Mouse (Mus musculus) kidney, adult 2 months (tissue): ENCODE measurements around the gene Tor1b. TPM values are rescaled to one million over a fixed set of nuclear protein-coding genes. Genes with fewer than 3 reads are reported as not detected.
A peak's percentile ranks its signal among the peaks of the same experiment; 100 is the strongest.

ENCODE experiments used
- DNase-seq: peaks from one replicate; pipeline ENCODE4 v3.0.0; 2021
- H3K27ac ChIP-seq: fragments of 200-500 bp; 2 replicates; pipeline ENCODE4 v1.5.1; 2012; ENCODE audit warnings: low read depth, low read length, control low read depth, inconsistent platforms; ENCODE audit not compliant: insufficient read depth
- H3K27me3 ChIP-seq: fragments of 200-500 bp; replicated peaks from 2 replicates; pipeline ENCODE4 v1.6.1; 2012; ENCODE audit warnings: mild to moderate bottlenecking, moderate library complexity, low read length, inconsistent platforms; ENCODE audit not compliant: control insufficient read depth, insufficient read depth
- H3K36me3 ChIP-seq: fragments of 200-500 bp; 2 replicates; pipeline ENCODE4 v1.6.1; 2012; ENCODE audit warnings: mild to moderate bottlenecking, moderate library complexity, low read length, inconsistent platforms; ENCODE audit not compliant: control insufficient read depth, insufficient read depth
- H3K4me1 ChIP-seq: fragments of 200-500 bp; 2 replicates; pipeline ENCODE4 v1.6.1; 2011; ENCODE audit warnings: low read length; ENCODE audit not compliant: control insufficient read depth, insufficient read depth
- H3K4me3 ChIP-seq: fragments of 200-500 bp; 2 replicates; pipeline ENCODE4 v1.5.1; 2011; ENCODE audit warnings: mild to moderate bottlenecking, low read depth, low read length, control low read depth; ENCODE audit not compliant: insufficient read depth
- CTCF ChIP-seq: fragments of 200-500 bp; conservative IDR thresholded peaks from 2 replicates; pipeline ENCODE4 v1.5.1; 2011; ENCODE audit warnings: low read depth, mild to moderate bottlenecking, control low read depth, low read length, moderate library complexity, mixed read lengths; ENCODE audit not compliant: insufficient read depth, insufficient read length
- POLR2A ChIP-seq: fragments of 200-500 bp; IDR thresholded peaks from one replicate; pipeline ENCODE4 v1.6.1; 2011; ENCODE audit warnings: low read depth, low read length, control low read depth
- WGBS: fragments of 180-500 bp; shearing (Covaris S2); methylation state at CpG from one replicate; pipeline ENCODE4 v1.1.7; 2018; 5-methylcytosine and 5-hydroxymethylcytosine counted together
- polyA plus RNA-seq: library from polyadenylated mRNA; depleted of rRNA; stranded (reverse); fragments of >200 nt; gene quantifications from 2 replicates; pipeline ENCODE4 v1.2.3, GENCODE M21; 2012

Tor1b gene
- polyA plus RNA-seq, 1 experiment = 22.4 TPM

- H3K36me3 ChIP-seq = no peaks in the 10 kb centered on the region
- no peak for DNase-seq
- 77% methylated on average over 9 of the region's 9 CpGs for WGBS
- peaks cover 5% of the 10 kb centered on the region; the same call in 1 of the 2 replicates for H3K4me1 ChIP-seq
- H3K4me3 ChIP-seq = no peak overlapping the region
- H3K27ac ChIP-seq = no peak overlapping the region
- no peaks in the 10 kb centered on the region for H3K27me3 ChIP-seq
- TF ChIP-seq CTCF = no peak
- TF ChIP-seq POLR2A = no peak
Measured at GRCm38 (mm10) chr2:30990221-30990620, 37.5 kb downstream of the Tor1b start.

- no peak for TF ChIP-seq CTCF
- no peak for TF ChIP-seq POLR2A
- Histone ChIP-seq H3K27ac (no peak overlapping the region), H3K27me3 (no peaks in the 10 kb centered on the region), H3K36me3 (no peaks in the 10 kb centered on the region), H3K4me3 (no peak overlapping the region), H3K4me1 (peaks cover 22% of the 10 kb centered on the region; the same call in 1 of the 2 replicates)
- no peak for DNase-seq
- WGBS = 88% methylated on average over 4 of the region's 4 CpGs
Measured at GRCm38 (mm10) chr2:30994853-30995252, 42.1 kb downstream of the Tor1b start.

GRCm38 (mm10) chr2:30995432-30995996 is 42.8 kb downstream of the Tor1b start:
- Histone ChIP-seq H3K27me3 (no peaks in the 10 kb centered on the region), H3K4me1 (peaks cover 22% of the 10 kb centered on the region; the same call in 1 of the 2 replicates), H3K27ac (peak overlapping the region; percentile 42), H3K36me3 (no peaks in the 10 kb centered on the region; the same call in 1 of the 2 replicates), H3K4me3 (peak overlapping the region; percentile 50)
- 37% methylated on average over 11 of the region's 11 CpGs for WGBS
- TF ChIP-seq POLR2A = no peak
- no peak for TF ChIP-seq CTCF
- peak; percentile 82 for DNase-seq

- DNase-seq = no peak
- Histone ChIP-seq H3K4me1 (peaks cover 22% of the 10 kb centered on the region; the same call in 1 of the 2 replicates), H3K4me3 (no peak overlapping the region), H3K27me3 (no peaks in the 10 kb centered on the region), H3K36me3 (no peaks in the 10 kb centered on the region; the same call in 1 of the 2 replicates), H3K27ac (no peak overlapping the region)
- TF ChIP-seq CTCF (no peak), POLR2A (no peak)
- WGBS = 73% methylated on average over 8 of the region's 8 CpGs
Measured at GRCm38 (mm10) chr2:30998443-30999260, 45.9 kb downstream of the Tor1b start.

- WGBS = 95% methylated on average over 10 of the region's 10 CpGs
- no peak for TF ChIP-seq POLR2A
- TF ChIP-seq CTCF = no peak
Measured at GRCm38 (mm10) chr2:31002857-31003256, 50.1 kb downstream of the Tor1b start.

GRCm38 (mm10) chr2:31005453-31005852 is 52.7 kb downstream of the Tor1b start:
- Histone ChIP-seq H3K27ac (no peak overlapping the region), H3K36me3 (no peaks in the 10 kb centered on the region), H3K4me1 (no peaks in the 10 kb centered on the region), H3K27me3 (no peaks in the 10 kb centered on the region), H3K4me3 (no peak overlapping the region)
- no peak for DNase-seq
- TF ChIP-seq POLR2A = no peak
- no peak for TF ChIP-seq CTCF
- WGBS = 88% methylated on average over 2 of the region's 2 CpGs

More at GRCm38 (mm10) chr2:31002857-31003256, 50.1 kb downstream of the Tor1b start:
- peaks cover 7% of the 10 kb centered on the region; the same call in 1 of the 2 replicates for H3K4me1 ChIP-seq
- no peak overlapping the region for H3K27ac ChIP-seq
- H3K4me3 ChIP-seq = no peak overlapping the region
- no peak for DNase-seq
- no peaks in the 10 kb centered on the region for H3K27me3 ChIP-seq
- H3K36me3 ChIP-seq = no peaks in the 10 kb centered on the region; the same call in 1 of the 2 replicates

GRCm38 (mm10) chr2:31006434-31006833 is 53.7 kb downstream of the Tor1b start:
- no peak overlapping the region for H3K27ac ChIP-seq
- WGBS = 86% methylated on average over 5 of the region's 5 CpGs
- no peaks in the 10 kb centered on the region for H3K27me3 ChIP-seq
- no peak for TF ChIP-seq CTCF
- TF ChIP-seq POLR2A = no peak
- H3K36me3 ChIP-seq = no peaks in the 10 kb centered on the region
- no peak overlapping the region for H3K4me3 ChIP-seq
- H3K4me1 ChIP-seq = no peaks in the 10 kb centered on the region
- no peak for DNase-seq
